Mouse (Mus musculus): ENCODE measurements around the gene Adig.

DNA sequence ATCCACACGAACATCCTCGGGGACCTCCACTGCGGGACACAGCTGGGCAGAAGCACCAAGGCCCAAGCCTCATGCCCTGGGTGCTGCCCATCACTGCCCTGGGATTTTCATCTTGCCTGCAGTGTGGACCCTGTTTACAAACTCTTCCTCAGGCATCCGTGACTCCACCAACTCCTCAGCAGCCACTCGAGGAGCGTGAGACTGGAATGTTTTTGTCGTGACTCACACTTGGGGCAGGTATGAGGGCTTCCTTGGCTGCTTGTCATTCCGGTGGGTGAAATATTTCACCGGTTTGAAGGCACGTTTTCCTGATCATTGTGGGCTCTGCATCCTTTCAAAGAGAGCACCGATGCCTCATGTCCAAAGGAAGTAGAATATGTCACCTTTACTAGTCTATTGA, 16.7 kb downstream of the Adig start:
- TF ChIP-seq CTCF (IDR thresholded peaks at IDR 0.05; ENCODE audit: low read depth, low read length) (no peak), POLR2A (IDR thresholded peaks at IDR 0.05; ENCODE audit: extremely low read depth, insufficient read depth, low read length) (no peak)
